Mouse (Mus musculus) hindbrain, embryonic 13.5 days (tissue): Measurements from ENCODE around the gene Zfp398. TPM values are rescaled to one million over a fixed set of nuclear protein-coding genes. Genes with fewer than 3 reads are reported as not detected.
A peak's percentile ranks its signal among the peaks of the same experiment; 100 is the strongest.

ENCODE experiments used
- ATAC-seq: fragments of 200-750 bp; cut with Nextera tagmentation; 2 replicates; pipeline ENCODE4 v1.8.0; 2017; ENCODE audit warnings: moderate TSS enrichment; ENCODE audit not compliant: low FRiP score
- H3K27ac ChIP-seq: fragments of 300-500 bp; sonication (generic); 2 replicates; pipeline ENCODE4 v1.5.1; 2015; ENCODE audit warnings: inconsistent platforms, mild to moderate bottlenecking, moderate library complexity
- H3K27me3 ChIP-seq: fragments of 300-500 bp; sonication (generic); 2 replicates; pipeline ENCODE4 v1.6.1; 2015; ENCODE audit warnings: mild to moderate bottlenecking, inconsistent platforms
- H3K36me3 ChIP-seq: fragments of 300-500 bp; sonication (generic); 2 replicates; pipeline ENCODE4 v1.6.1; 2015; ENCODE audit warnings: mild to moderate bottlenecking, inconsistent platforms
- H3K4me1 ChIP-seq: fragments of 300-500 bp; sonication (generic); replicated peaks from 2 replicates; pipeline ENCODE4 v1.6.1; 2015; ENCODE audit warnings: inconsistent platforms
- H3K4me2 ChIP-seq: fragments of 300-500 bp; sonication (generic); 2 replicates; pipeline ENCODE4 v1.6.1; 2015; ENCODE audit warnings: inconsistent platforms, mild to moderate bottlenecking, moderate library complexity
- H3K4me3 ChIP-seq: fragments of 300-500 bp; sonication (generic); 2 replicates; pipeline ENCODE4 v1.5.1; 2015; ENCODE audit warnings: mild to moderate bottlenecking, inconsistent platforms
- H3K9ac ChIP-seq: fragments of 300-500 bp; sonication (generic); 2 replicates; pipeline ENCODE4 v1.6.1; 2015; ENCODE audit warnings: mild to moderate bottlenecking, inconsistent platforms
- H3K9me3 ChIP-seq: fragments of 300-500 bp; sonication (generic); 2 replicates; pipeline ENCODE4 v1.6.1; 2016; ENCODE audit warnings: inconsistent platforms
- WGBS: fragments of 180-500 bp; shearing (Covaris S2); methylation state at CpG from one replicate; pipeline ENCODE4 v1.1.7; 2015; 5-methylcytosine and 5-hydroxymethylcytosine counted together
- polyA plus RNA-seq: library from polyadenylated mRNA; unstranded; fragments of >200 nt; fragmentation: Nextera tagmentation; extraction: Ambion mirVana; gene quantifications from 2 replicates; pipeline ENCODE4 v1.2.1, GENCODE M21; 2015

The Zfp398 gene
- polyA plus RNA-seq, 1 experiment from 2014 or later = 17.9 TPM

DNA sequence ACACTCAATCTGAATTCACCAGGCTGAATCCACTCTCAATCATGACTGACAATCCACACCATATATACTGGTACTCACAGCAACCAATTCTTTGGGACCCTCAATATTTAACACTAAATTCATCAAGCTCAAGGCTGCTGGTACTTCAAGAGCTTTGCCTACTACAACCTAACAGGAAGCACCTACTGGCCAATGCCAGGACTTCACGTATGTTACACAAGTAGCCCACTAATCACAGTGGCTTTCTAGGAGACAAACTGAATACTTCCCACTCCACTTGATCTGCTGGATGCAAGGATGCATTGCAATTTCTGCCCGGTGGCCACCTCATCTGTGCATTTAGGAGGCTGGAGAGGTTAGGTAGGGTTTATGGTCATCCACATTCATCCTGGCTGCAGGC is 25.3 kb upstream of the Zfp398 start:
- H3K27me3 ChIP-seq = no peaks in the 10 kb centered on the region
- no peak for ATAC-seq
- no peaks in the 10 kb centered on the region for H3K9me3 ChIP-seq
- peaks cover 19% of the 10 kb centered on the region for H3K36me3 ChIP-seq
- peak overlapping the region; percentile 43 for H3K9ac ChIP-seq
- H3K4me1 ChIP-seq = peaks cover 44% of the 10 kb centered on the region
- H3K4me3 ChIP-seq = 0 out of 2 replicates have a peak overlapping the region, but pooled peaks have one; percentile 5
- H3K27ac ChIP-seq = no peak overlapping the region
- H3K4me2 ChIP-seq = peak overlapping the region; percentile 30
- 84% methylated on average over 2 of the region's 2 CpGs for WGBS

- no peak for ATAC-seq
- Histone ChIP-seq H3K27ac (no peak overlapping the region), H3K4me2 (peak overlapping the region; percentile 60), H3K4me1 (peaks cover 44% of the 10 kb centered on the region), H3K27me3 (no peaks in the 10 kb centered on the region), H3K4me3 (peak overlapping the region; percentile 84), H3K9me3 (no peaks in the 10 kb centered on the region), H3K9ac (peak overlapping the region; percentile 91), H3K36me3 (peaks cover 9% of the 10 kb centered on the region)
- WGBS = 68% methylated on average over 5 of the region's 5 CpGs
Observed at GRCm38 (mm10) chr6:47811324-47811723, 24.1 kb upstream of the Zfp398 start.

DNA sequence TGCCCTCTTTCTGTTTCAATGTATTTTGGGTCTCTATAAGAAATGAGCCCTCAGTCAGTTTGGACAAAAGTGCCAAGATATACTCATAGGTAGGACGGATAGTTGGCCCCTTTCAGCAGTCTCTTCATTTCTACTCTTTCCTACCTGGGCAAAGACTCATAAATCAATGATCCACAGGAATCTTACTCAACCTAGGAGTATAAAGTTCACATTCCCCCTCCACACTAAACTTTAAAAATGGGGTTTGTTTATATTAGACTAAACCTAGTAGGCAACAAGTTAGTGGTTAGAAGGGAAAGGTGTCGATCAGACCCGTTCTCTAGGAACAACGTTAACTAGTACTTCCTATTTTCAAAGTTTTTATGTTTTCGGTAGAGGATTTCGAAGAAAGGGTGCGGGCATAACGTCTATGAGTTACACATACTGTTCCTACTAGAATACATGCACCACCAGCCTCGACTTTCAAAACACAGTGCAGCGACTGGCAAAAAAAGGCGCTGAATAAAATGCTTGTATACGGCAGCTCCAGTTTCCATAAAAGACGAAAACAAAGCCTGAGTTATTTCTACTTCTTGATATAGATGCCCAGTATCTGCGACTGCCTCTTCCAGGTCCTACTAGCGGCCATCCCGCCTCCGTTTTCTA is 23.1 kb upstream of the Zfp398 start:
- Histone ChIP-seq H3K4me3 (peak overlapping the region; percentile 84), H3K36me3 (peaks cover 6% of the 10 kb centered on the region; the same call in 1 of the 2 replicates), H3K9ac (peak overlapping the region; percentile 91), H3K9me3 (no peaks in the 10 kb centered on the region), H3K27me3 (no peaks in the 10 kb centered on the region), H3K4me2 (peak overlapping the region; percentile 60), H3K4me1 (peaks cover 44% of the 10 kb centered on the region), H3K27ac (peak overlapping the region; percentile 96)
- no peak for ATAC-seq
- 2% methylated on average over 17 of the region's 17 CpGs for WGBS

DNA sequence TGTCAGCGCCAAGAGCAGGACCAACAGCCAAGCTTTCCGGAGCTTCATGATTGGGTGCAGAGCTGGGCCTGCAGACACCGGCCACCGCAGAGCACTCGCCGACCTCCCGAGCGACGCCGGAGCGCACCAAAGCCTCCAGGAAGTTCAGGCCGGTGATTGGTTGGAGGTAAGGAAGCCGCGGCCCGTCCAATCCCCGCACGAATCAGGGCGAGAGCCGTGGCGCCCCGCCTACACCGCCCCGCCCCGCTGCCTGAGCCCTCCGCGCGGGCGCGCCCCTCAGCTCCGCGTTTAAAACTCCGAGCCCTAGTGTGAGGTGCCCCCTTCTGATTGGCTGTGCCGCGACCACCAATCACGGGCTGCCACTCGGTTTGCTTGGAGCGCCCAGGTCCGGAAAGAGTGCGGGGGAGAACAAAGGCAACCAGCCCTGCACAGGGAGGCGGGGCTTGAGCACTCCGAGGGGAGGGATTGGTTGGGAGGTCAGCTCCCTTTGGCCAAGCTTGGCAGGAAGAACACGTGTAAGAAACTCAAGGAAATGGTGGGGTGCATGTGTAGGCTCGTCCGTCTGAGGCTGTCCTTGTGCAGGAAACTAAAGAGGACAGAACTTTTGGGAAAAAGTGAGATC is 22.1 kb upstream of the Zfp398 start, which contains the start of gene Pdia4:
Gene Pdia4, minus strand, starts transcription at position 174 of the 622 bp plus-strand sequence.
- ATAC-seq = peak; percentile 99
- peaks cover 12% of the 10 kb centered on the region for H3K36me3 ChIP-seq
- under 1% methylated on average over 44 of the region's 44 CpGs for WGBS
- no peaks in the 10 kb centered on the region for H3K9me3 ChIP-seq
- H3K4me2 ChIP-seq = peak within 1 kb of the TSS; percentile 60
- peak within 1 kb of the TSS; percentile 84 for H3K4me3 ChIP-seq
- peaks cover 41% of the 10 kb centered on the region for H3K4me1 ChIP-seq
- peak within 1 kb of the TSS; percentile 96 for H3K27ac ChIP-seq
- no peaks in the 10 kb centered on the region for H3K27me3 ChIP-seq
- peak within 1 kb of the TSS; percentile 91 for H3K9ac ChIP-seq

- H3K4me1 ChIP-seq = peaks cover 20% of the 10 kb centered on the region
- no peak overlapping the region for H3K27ac ChIP-seq
- no peaks in the 10 kb centered on the region for H3K27me3 ChIP-seq
- H3K4me2 ChIP-seq = no peak overlapping the region
- H3K4me3 ChIP-seq = no peak overlapping the region
- peaks cover 37% of the 10 kb centered on the region for H3K36me3 ChIP-seq
- ATAC-seq = no peak
- H3K9me3 ChIP-seq = no peaks in the 10 kb centered on the region
- H3K9ac ChIP-seq = no peak overlapping the region
- WGBS = 100% methylated on average over 1 of the region's 1 CpGs
Observed at GRCm38 (mm10) chr6:47816151-47816550, 19.3 kb upstream of the Zfp398 start.

- H3K9ac ChIP-seq = no peak overlapping the region
- H3K27me3 ChIP-seq = no peaks in the 10 kb centered on the region
- H3K36me3 ChIP-seq = peaks cover 60% of the 10 kb centered on the region
- no peak overlapping the region for H3K4me3 ChIP-seq
- no peak overlapping the region for H3K27ac ChIP-seq
- WGBS = 95% methylated on average over 8 of the region's 8 CpGs
- no peak for ATAC-seq
- no peaks in the 10 kb centered on the region for H3K9me3 ChIP-seq
- H3K4me2 ChIP-seq = no peak overlapping the region
- peaks cover 7% of the 10 kb centered on the region for H3K4me1 ChIP-seq
Observed at GRCm38 (mm10) chr6:47818721-47819120, 16.7 kb upstream of the Zfp398 start.

DNA sequence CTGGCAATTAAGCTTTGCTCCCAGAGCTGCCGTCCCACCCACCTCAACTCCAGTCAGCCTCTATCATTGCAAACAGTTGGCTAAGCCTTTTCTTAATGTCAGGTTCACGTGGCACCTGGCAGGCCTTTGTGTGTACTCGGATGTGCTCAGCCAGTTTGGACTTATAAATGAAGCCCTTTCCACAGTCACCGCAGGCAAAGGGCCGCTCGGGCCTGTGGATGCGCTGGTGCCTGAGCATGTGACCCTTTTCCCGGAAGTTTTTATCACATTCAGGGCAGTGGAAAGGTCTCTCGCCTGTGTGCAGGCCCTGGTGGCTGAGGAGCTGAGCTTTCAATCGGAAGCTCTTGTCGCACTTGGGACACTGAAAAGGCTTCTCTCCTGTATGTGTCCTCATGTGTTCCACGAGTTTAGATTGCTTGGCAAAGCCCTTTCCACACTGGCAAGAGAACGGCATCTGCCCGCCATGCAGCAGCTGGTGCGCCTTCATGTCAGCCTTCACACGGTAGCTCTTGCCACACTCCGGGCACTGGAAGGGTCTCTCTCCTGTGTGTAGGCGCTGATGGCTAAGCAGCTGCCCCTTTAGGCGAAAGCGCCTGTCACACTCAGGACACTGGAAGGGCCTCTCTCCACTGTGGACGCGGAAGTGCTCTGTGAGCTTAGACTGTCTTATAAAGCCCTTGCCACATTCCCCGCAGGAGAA is 15.7 kb upstream of the Zfp398 start:
- no peak for ATAC-seq
- WGBS = 95% methylated on average over 23 of the region's 23 CpGs

GRCm38 (mm10) chr6:47821236-47821635 is 14.2 kb upstream of the Zfp398 start:
- no peaks in the 10 kb centered on the region for H3K4me1 ChIP-seq
- H3K9me3 ChIP-seq = no peaks in the 10 kb centered on the region
- WGBS = 94% methylated on average over 5 of the region's 5 CpGs
- no peak overlapping the region for H3K9ac ChIP-seq
- H3K4me3 ChIP-seq = no peak overlapping the region
- H3K4me2 ChIP-seq = no peak overlapping the region
- no peaks in the 10 kb centered on the region for H3K27me3 ChIP-seq
- H3K27ac ChIP-seq = no peak overlapping the region
- peaks cover 84% of the 10 kb centered on the region for H3K36me3 ChIP-seq
- ATAC-seq = no peak

More for the DNA sequence above, 15.7 kb upstream of the Zfp398 start:
- Histone ChIP-seq H3K36me3 (peaks cover 71% of the 10 kb centered on the region), H3K4me3 (no peak overlapping the region), H3K4me2 (no peak overlapping the region), H3K4me1 (no peaks in the 10 kb centered on the region), H3K9me3 (no peaks in the 10 kb centered on the region), H3K27ac (no peak overlapping the region), H3K9ac (no peak overlapping the region), H3K27me3 (no peaks in the 10 kb centered on the region)

GRCm38 (mm10) chr6:47821776-47822175 is 13.7 kb upstream of the Zfp398 start:
- H3K4me3 ChIP-seq = no peak overlapping the region
- WGBS = 92% methylated on average over 6 of the region's 6 CpGs
- H3K9me3 ChIP-seq = no peaks in the 10 kb centered on the region

GRCm38 (mm10) chr6:47824241-47824640 is 11.2 kb upstream of the Zfp398 start:
- Histone ChIP-seq H3K4me2 (no peak overlapping the region), H3K9me3 (no peaks in the 10 kb centered on the region), H3K27me3 (no peaks in the 10 kb centered on the region), H3K4me1 (peaks cover 6% of the 10 kb centered on the region), H3K4me3 (no peak overlapping the region), H3K36me3 (peaks cover 69% of the 10 kb centered on the region), H3K27ac (no peak overlapping the region), H3K9ac (no peak overlapping the region)
- no peak for ATAC-seq
- 64% methylated on average over 2 of the region's 2 CpGs for WGBS

More at GRCm38 (mm10) chr6:47821776-47822175, 13.7 kb upstream of the Zfp398 start:
- Histone ChIP-seq H3K4me2 (no peak overlapping the region), H3K9ac (no peak overlapping the region), H3K27me3 (no peaks in the 10 kb centered on the region), H3K4me1 (no peaks in the 10 kb centered on the region; the same call in 1 of the 2 replicates), H3K36me3 (peaks cover 82% of the 10 kb centered on the region), H3K27ac (no peak overlapping the region)
- no peak for ATAC-seq

- no peak overlapping the region for H3K4me3 ChIP-seq
- peaks cover 14% of the 10 kb centered on the region for H3K4me1 ChIP-seq
- H3K9me3 ChIP-seq = no peaks in the 10 kb centered on the region
- WGBS = 88% methylated on average over 4 of the region's 4 CpGs
- H3K36me3 ChIP-seq = peaks cover 39% of the 10 kb centered on the region
- H3K4me2 ChIP-seq = no peak overlapping the region
- no peak overlapping the region for H3K27ac ChIP-seq
- H3K9ac ChIP-seq = no peak overlapping the region
- H3K27me3 ChIP-seq = no peaks in the 10 kb centered on the region
- ATAC-seq = no peak
Observed at GRCm38 (mm10) chr6:47827462-47827861, 8.0 kb upstream of the Zfp398 start.

GRCm38 (mm10) chr6:47828950-47829349 is 6.5 kb upstream of the Zfp398 start:
- Histone ChIP-seq H3K27me3 (no peaks in the 10 kb centered on the region), H3K36me3 (peaks cover 24% of the 10 kb centered on the region), H3K4me1 (peaks cover 14% of the 10 kb centered on the region), H3K4me3 (peak overlapping the region; percentile 78), H3K4me2 (peak overlapping the region; percentile 55), H3K9ac (peak overlapping the region; percentile 56; the same call in 1 of the 2 replicates), H3K27ac (no peak overlapping the region), H3K9me3 (no peaks in the 10 kb centered on the region)
- no peak for ATAC-seq
- WGBS = 20% methylated on average over 1 of the region's 1 CpGs
